Mouse (Mus musculus): ENCODE results near the gene Tmem145. TPM values are rescaled to one million over a fixed set of nuclear protein-coding genes. Genes with fewer than 3 reads are reported as not detected.

The Tmem145 gene
- polyA plus RNA-seq, 1 experiment, result 0.35 TPM

- no peak overlapping the region for H3K4me3 ChIP-seq (ENCODE audit: low read depth, low read length)
- 82% methylated on average over 12 of the region's 12 CpGs for WGBS
- no peaks in the 10 kb centered on the region for H3K27me3 ChIP-seq (ENCODE audit: control insufficient read depth, insufficient read depth, low read length)
- no peak for TF ChIP-seq CTCF (IDR thresholded peaks at IDR 0.05; ENCODE audit: extremely low read depth, insufficient read length, insufficient replicate concordance, low read depth, low read length)
- TF ChIP-seq POLR2A (IDR thresholded peaks at IDR 0.05; ENCODE audit: low read depth, low read length), result no peak
- 0 out of 2 replicates have a peak overlapping the region, but pooled peaks have one; percentile 20 for H3K27ac ChIP-seq (ENCODE audit: insufficient read depth, low read depth, low read length)
- H3K4me1 ChIP-seq (ENCODE audit: control insufficient read depth, insufficient read depth, insufficient read length, low read length), result peaks cover 15% of the 10 kb centered on the region
- H3K36me3 ChIP-seq (ENCODE audit: control insufficient read depth, insufficient read depth, low read length), result peaks cover 38% of the 10 kb centered on the region
These were observed 10.8 kb upstream of the Tmem145 start for GRCm38 (mm10) chr7:25294960-25295722.

GRCm38 (mm10) chr7:25296945-25297453, 8.9 kb upstream of the Tmem145 start:
- under 1% methylated on average over 21 of the region's 21 CpGs for WGBS
- peaks cover 23% of the 10 kb centered on the region for H3K36me3 ChIP-seq (ENCODE audit: control insufficient read depth, insufficient read depth, low read length)
- H3K27me3 ChIP-seq (ENCODE audit: control insufficient read depth, insufficient read depth, low read length), result no peaks in the 10 kb centered on the region
- H3K27ac ChIP-seq (ENCODE audit: insufficient read depth, low read depth, low read length), result peak overlapping the region; percentile 89
- H3K4me3 ChIP-seq (ENCODE audit: low read depth, low read length), result peak overlapping the region; percentile 81
- TF ChIP-seq POLR2A (IDR thresholded peaks at IDR 0.05; ENCODE audit: low read depth, low read length), result no peak
- TF ChIP-seq CTCF (IDR thresholded peaks at IDR 0.05; ENCODE audit: extremely low read depth, insufficient read length, insufficient replicate concordance, low read depth, low read length), result no peak
- H3K4me1 ChIP-seq (ENCODE audit: control insufficient read depth, insufficient read depth, insufficient read length, low read length), result peaks cover 5% of the 10 kb centered on the region

- H3K27ac ChIP-seq (ENCODE audit: insufficient read depth, low read depth, low read length), result peak within 1 kb of the TSS; percentile 89
- under 1% methylated on average over 52 of the region's 52 CpGs for WGBS
- H3K4me3 ChIP-seq (ENCODE audit: low read depth, low read length), result peak within 1 kb of the TSS; percentile 81
- peaks cover 5% of the 10 kb centered on the region for H3K4me1 ChIP-seq (ENCODE audit: control insufficient read depth, insufficient read depth, insufficient read length, low read length)
- H3K27me3 ChIP-seq (ENCODE audit: control insufficient read depth, insufficient read depth, low read length), result no peaks in the 10 kb centered on the region
- peaks cover 17% of the 10 kb centered on the region for H3K36me3 ChIP-seq (ENCODE audit: control insufficient read depth, insufficient read depth, low read length)
- peak; percentile 54; the same call in 1 of the 2 replicates for TF ChIP-seq CTCF (IDR thresholded peaks at IDR 0.05; ENCODE audit: extremely low read depth, insufficient read length, insufficient replicate concordance, low read depth, low read length)
- TF ChIP-seq POLR2A (IDR thresholded peaks at IDR 0.05; ENCODE audit: low read depth, low read length), result peak; percentile 57; the same call in 1 of the 2 replicates
These were observed 8.2 kb upstream of the Tmem145 start, which contains the start of gene Pafah1b3 for GRCm38 (mm10) chr7:25297454-25298325. Gene Pafah1b3, minus strand, starts transcription at chr7:25297986.

GRCm38 (mm10) chr7:25301063-25301462, 4.8 kb upstream of the Tmem145 start, which contains the start of gene Prr19:
Gene Prr19, plus strand, starts transcription at chr7:25301411.
- H3K4me1 ChIP-seq (ENCODE audit: control insufficient read depth, insufficient read depth, insufficient read length, low read length), result peaks cover 6% of the 10 kb centered on the region
- WGBS, result 66% methylated on average over 19 of the region's 19 CpGs
- H3K27ac ChIP-seq (ENCODE audit: insufficient read depth, low read depth, low read length), result no peak within 1 kb of the TSS
- no peak for TF ChIP-seq POLR2A (IDR thresholded peaks at IDR 0.05; ENCODE audit: low read depth, low read length)
- no peak for TF ChIP-seq CTCF (IDR thresholded peaks at IDR 0.05; ENCODE audit: extremely low read depth, insufficient read length, insufficient replicate concordance, low read depth, low read length)
- H3K36me3 ChIP-seq (ENCODE audit: control insufficient read depth, insufficient read depth, low read length), result no peaks in the 10 kb centered on the region
- H3K27me3 ChIP-seq (ENCODE audit: control insufficient read depth, insufficient read depth, low read length), result peaks cover 5% of the 10 kb centered on the region; the same call in 1 of the 2 replicates
- H3K4me3 ChIP-seq (ENCODE audit: low read depth, low read length), result no peak within 1 kb of the TSS

GRCm38 (mm10) chr7:25303003-25303684, 2.8 kb upstream of the Tmem145 start:
- Histone ChIP-seq H3K4me1 (ENCODE audit: control insufficient read depth, insufficient read depth, insufficient read length, low read length) (peaks cover 6% of the 10 kb centered on the region), H3K36me3 (ENCODE audit: control insufficient read depth, insufficient read depth, low read length) (no peaks in the 10 kb centered on the region), H3K27me3 (ENCODE audit: control insufficient read depth, insufficient read depth, low read length) (peaks cover 12% of the 10 kb centered on the region), H3K4me3 (ENCODE audit: low read depth, low read length) (no peak overlapping the region), H3K27ac (ENCODE audit: insufficient read depth, low read depth, low read length) (no peak overlapping the region)
- TF ChIP-seq CTCF (IDR thresholded peaks at IDR 0.05; ENCODE audit: extremely low read depth, insufficient read length, insufficient replicate concordance, low read depth, low read length), result no peak
- no peak for TF ChIP-seq POLR2A (IDR thresholded peaks at IDR 0.05; ENCODE audit: low read depth, low read length)
- WGBS, result 63% methylated on average over 9 of the region's 9 CpGs

GRCm38 (mm10) chr7:25303685-25304006, 2.3 kb upstream of the Tmem145 start:
- H3K27ac ChIP-seq (ENCODE audit: insufficient read depth, low read depth, low read length), result no peak overlapping the region
- peaks cover 6% of the 10 kb centered on the region for H3K4me1 ChIP-seq (ENCODE audit: control insufficient read depth, insufficient read depth, insufficient read length, low read length)
- H3K4me3 ChIP-seq (ENCODE audit: low read depth, low read length), result no peak overlapping the region
- peaks cover 12% of the 10 kb centered on the region for H3K27me3 ChIP-seq (ENCODE audit: control insufficient read depth, insufficient read depth, low read length)
- TF ChIP-seq CTCF (IDR thresholded peaks at IDR 0.05; ENCODE audit: extremely low read depth, insufficient read length, insufficient replicate concordance, low read depth, low read length) (no peak), POLR2A (IDR thresholded peaks at IDR 0.05; ENCODE audit: low read depth, low read length) (no peak)
- H3K36me3 ChIP-seq (ENCODE audit: control insufficient read depth, insufficient read depth, low read length), result no peaks in the 10 kb centered on the region
- WGBS, result 69% methylated on average over 3 of the region's 3 CpGs
